Comparison of ENCODE assay signal across 7 mouse cellular contexts in the genomic region with DNA sequence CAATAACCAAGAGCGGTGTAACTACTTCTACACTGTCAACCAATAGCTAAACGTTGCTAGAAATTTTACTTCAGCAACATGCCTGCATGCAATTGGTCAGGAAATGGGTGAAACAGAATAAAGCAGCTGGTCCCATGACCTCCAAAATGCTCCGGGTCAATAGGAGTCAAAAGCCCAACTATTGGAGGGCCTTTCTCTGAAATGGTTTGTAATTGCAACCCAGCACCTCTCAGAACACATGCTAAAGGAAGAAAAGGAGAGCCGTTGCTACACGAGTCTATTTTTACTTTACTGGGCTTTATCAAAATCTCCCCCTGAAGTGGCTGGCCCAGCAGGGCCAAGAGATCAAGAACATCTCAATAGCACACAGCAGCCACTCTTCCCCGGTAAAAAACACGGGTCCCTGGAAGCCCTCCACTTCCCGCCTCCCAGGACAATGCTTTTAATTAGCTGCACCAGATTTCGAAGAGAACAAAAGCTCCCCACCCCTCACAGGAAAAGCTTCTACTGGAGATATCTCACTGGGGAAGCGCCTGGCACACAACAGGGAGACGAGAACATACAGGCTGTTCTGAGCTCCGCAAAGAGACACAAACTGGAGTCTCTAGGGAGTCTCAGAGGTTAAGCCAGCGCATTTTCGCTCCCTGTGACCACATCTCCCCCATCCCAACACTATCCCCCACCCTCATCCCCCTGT. TPM values are rescaled to one million over a fixed set of nuclear protein-coding genes. Genes with fewer than 3 reads are reported as not detected.
DNase-seq lines count a peak whose midpoint lies in the region; ATAC-seq and TF ChIP-seq lines count a peak whose summit lies in the region.

No protein-coding gene starts in this region.

- WGBS in forebrain, embryonic 12.5 days, result 8% methylated on average over 14 of the region's 14 CpGs
- 32% methylated on average over 14 of the region's 14 CpGs for WGBS in stomach, embryonic 16.5 days

- H3K4me2 ChIP-seq in forebrain, embryonic 12.5 days, result peak overlapping the region; percentile 21
- H3K4me2 ChIP-seq in stomach, embryonic 16.5 days (ENCODE audit: low read depth, low read length), result no peak overlapping the region

- peak overlapping the region; percentile 90 for H3K27ac ChIP-seq in cortical plate, adult 2 months (ENCODE audit: insufficient read depth, low read length)
- H3K27ac ChIP-seq in forebrain, embryonic 12.5 days, result peak overlapping the region; percentile 77
- peak overlapping the region; percentile 25; the same call in 1 of the 2 replicates for H3K27ac ChIP-seq in stomach, embryonic 16.5 days (ENCODE audit: low read length)

- no peak for TF ChIP-seq CTCF in cortical plate, adult 2 months (IDR thresholded peaks at IDR 0.05; ENCODE audit: extremely low read depth, insufficient read depth, low read length)

- peaks cover 10% of the 10 kb centered on the region; the same call in 1 of the 2 replicates for H3K27me3 ChIP-seq in forebrain, embryonic 12.5 days
- H3K27me3 ChIP-seq in stomach, embryonic 16.5 days (ENCODE audit: control insufficient read depth, insufficient read depth, low read length), result no peaks in the 10 kb centered on the region

- no peak for TF ChIP-seq POLR2A in cortical plate, adult 2 months (IDR thresholded peaks at IDR 0.05; ENCODE audit: extremely low read depth, insufficient read depth, low read length)

- peak; percentile 64 for DNase-seq in heart, postnatal 4 days
- peak; percentile 85 for DNase-seq in layer of hippocampus, adult 9-11 months
- DNase-seq in lung, postnatal 4 days, result peak; percentile 34 to 50
- DNase-seq in spleen, postnatal 4 days (ENCODE audit: low spot score in 2 of 2), result no peak

- peak; percentile 9; the same call in 1 of the 2 replicates for ATAC-seq in forebrain, embryonic 12.5 days (ENCODE audit: low FRiP score)
- no peak for ATAC-seq in stomach, embryonic 16.5 days (ENCODE audit: insufficient read depth, low FRiP score)

- peaks cover 4% of the 10 kb centered on the region for H3K4me1 ChIP-seq in cortical plate, adult 2 months (ENCODE audit: control insufficient read depth, insufficient read depth, low read length)
- peaks cover 73% of the 10 kb centered on the region for H3K4me1 ChIP-seq in forebrain, embryonic 12.5 days
- 0 out of 2 replicates have a peak, but pooled peaks cover 5% of the 10 kb centered on the region for H3K4me1 ChIP-seq in stomach, embryonic 16.5 days (ENCODE audit: control insufficient read depth, insufficient read depth, low read length)

- no peaks in the 10 kb centered on the region for H3K36me3 ChIP-seq in forebrain, embryonic 12.5 days (replicated peaks)
- H3K36me3 ChIP-seq in stomach, embryonic 16.5 days (ENCODE audit: control insufficient read depth, insufficient read depth, low read length), result no peaks in the 10 kb centered on the region

- H3K9me3 ChIP-seq in forebrain, embryonic 12.5 days, result no peaks in the 10 kb centered on the region
- no peaks in the 10 kb centered on the region for H3K9me3 ChIP-seq in stomach, embryonic 16.5 days (replicated peaks; ENCODE audit: control insufficient read depth, low read length)

- H3K9ac ChIP-seq in forebrain, embryonic 12.5 days, result peak overlapping the region; percentile 38
- no peak overlapping the region for H3K9ac ChIP-seq in stomach, embryonic 16.5 days (ENCODE audit: low read length)

- no peak overlapping the region for H3K4me3 ChIP-seq in cortical plate, adult 2 months (ENCODE audit: insufficient read depth, low read length)
- H3K4me3 ChIP-seq in forebrain, embryonic 12.5 days (replicated peaks), result no peak overlapping the region
- no peak overlapping the region for H3K4me3 ChIP-seq in stomach, embryonic 16.5 days (replicated peaks; ENCODE audit: low read length)

RNA-seq across cellular contexts. Expression of a gene that starts 15.2 kb away (rescaled TPM):
- polyA plus RNA-seq in cortical plate, adult 2 months (2012; rRNA removed), result 11.7 and 13.8 TPM in 2 replicates
- polyA plus RNA-seq in forebrain, embryonic 12.5 days (2016; fragmentation: Nextera tagmentation; extraction: Ambion mirVana), result 6.7 and 8.3 TPM in 2 replicates
- 10 to 100 TPM; 20.1 to 22.8 TPM for total RNA-seq in heart, postnatal 4 days (2021)
- 13.0 and 13.2 TPM in 2 replicates for polyA plus RNA-seq in stomach, embryonic 16.5 days (2015; fragmentation: Nextera tagmentation; extraction: Ambion mirVana)

RNA-seq across cellular contexts. Expression of a gene that starts 30.8 kb away (rescaled TPM):
- polyA plus RNA-seq in cortical plate, adult 2 months (2012; rRNA removed), result 28.4 and 30.0 TPM in 2 replicates
- 25.8 and 28.9 TPM in 2 replicates for polyA plus RNA-seq in forebrain, embryonic 12.5 days (2016; fragmentation: Nextera tagmentation; extraction: Ambion mirVana)
- total RNA-seq in heart, postnatal 4 days (2021), result 10 to 100 TPM; 32.6 to 35.7 TPM
- 8.8 and 9.7 TPM in 2 replicates for polyA plus RNA-seq in stomach, embryonic 16.5 days (2015; fragmentation: Nextera tagmentation; extraction: Ambion mirVana)

Comparison
In these comparisons a context has a peak if more than half of its experiments do, and no peak if none do; other contexts are left out.
1. H3K27ac ChIP-seq: peak in every context shown above with its lines; median percentile 90 in cortical plate, adult 2 months; 77 in forebrain, embryonic 12.5 days; 25 in stomach, embryonic 16.5 days.
2. DNase-seq: peak in heart, postnatal 4 days (single experiment), layer of hippocampus, adult 9-11 months (single experiment) and lung, postnatal 4 days (2 of 2); none in spleen, postnatal 4 days (0 of 2).